Mouse (Mus musculus) granulocyte monocyte progenitor cell, adult 5-6 weeks (primary cell): Measurements from ENCODE around the gene Smdt1. TPM values are rescaled to one million over a fixed set of nuclear protein-coding genes. Genes with fewer than 3 reads are reported as not detected.

Experiments used
- ATAC-seq: replicated peaks from 2 replicates; pipeline ENCODE4 v1.8.0; 2016; ENCODE audit warnings: mild to moderate bottlenecking, moderate TSS enrichment, inconsistent platforms; ENCODE audit not compliant: poor library complexity, severe bottlenecking
- total RNA-seq, 2 experiments: library from RNA; stranded (forward) in 1 of 2; stranded (reverse) in 1 of 2; fragments of 200-712, 200-1000 nt in 1 of 2; fragments of >200 nt in 1 of 2; fragmentation: Nextera tagmentation in 1 of 2; gene quantifications; 2 replicates each; pipeline ENCODE4 v1.2.3; 2014 to 2017

The Smdt1 gene
- total RNA-seq, 2 experiments from 2014 or later, result 84.4 to 201 TPM

GRCm38 (mm10) chr15:82341675-82342542 is 3.1 kb downstream of the Smdt1 start:
- ATAC-seq, result peak; percentile 4; the same call in 1 of the 2 replicates

DNA sequence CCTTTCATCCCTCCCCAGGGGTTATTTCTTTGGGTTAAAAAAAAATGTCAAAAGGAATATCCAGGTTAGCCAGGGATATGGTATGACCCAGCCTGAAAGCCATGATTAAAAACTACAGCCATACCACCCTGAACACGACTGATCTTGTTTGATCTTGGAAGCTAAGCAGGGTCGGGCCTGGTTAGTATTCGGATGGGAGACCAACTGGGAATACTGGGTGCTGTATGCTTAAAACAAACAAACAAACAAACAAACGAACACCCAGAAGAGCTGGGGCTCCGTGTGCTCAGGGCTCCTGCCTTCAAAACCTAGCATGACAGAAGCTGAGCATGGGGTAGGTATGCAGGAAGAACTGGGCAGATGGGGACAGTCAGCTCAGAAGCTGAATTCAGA is 3.8 kb downstream of the Smdt1 start:
- ATAC-seq, result no peak

DNA sequence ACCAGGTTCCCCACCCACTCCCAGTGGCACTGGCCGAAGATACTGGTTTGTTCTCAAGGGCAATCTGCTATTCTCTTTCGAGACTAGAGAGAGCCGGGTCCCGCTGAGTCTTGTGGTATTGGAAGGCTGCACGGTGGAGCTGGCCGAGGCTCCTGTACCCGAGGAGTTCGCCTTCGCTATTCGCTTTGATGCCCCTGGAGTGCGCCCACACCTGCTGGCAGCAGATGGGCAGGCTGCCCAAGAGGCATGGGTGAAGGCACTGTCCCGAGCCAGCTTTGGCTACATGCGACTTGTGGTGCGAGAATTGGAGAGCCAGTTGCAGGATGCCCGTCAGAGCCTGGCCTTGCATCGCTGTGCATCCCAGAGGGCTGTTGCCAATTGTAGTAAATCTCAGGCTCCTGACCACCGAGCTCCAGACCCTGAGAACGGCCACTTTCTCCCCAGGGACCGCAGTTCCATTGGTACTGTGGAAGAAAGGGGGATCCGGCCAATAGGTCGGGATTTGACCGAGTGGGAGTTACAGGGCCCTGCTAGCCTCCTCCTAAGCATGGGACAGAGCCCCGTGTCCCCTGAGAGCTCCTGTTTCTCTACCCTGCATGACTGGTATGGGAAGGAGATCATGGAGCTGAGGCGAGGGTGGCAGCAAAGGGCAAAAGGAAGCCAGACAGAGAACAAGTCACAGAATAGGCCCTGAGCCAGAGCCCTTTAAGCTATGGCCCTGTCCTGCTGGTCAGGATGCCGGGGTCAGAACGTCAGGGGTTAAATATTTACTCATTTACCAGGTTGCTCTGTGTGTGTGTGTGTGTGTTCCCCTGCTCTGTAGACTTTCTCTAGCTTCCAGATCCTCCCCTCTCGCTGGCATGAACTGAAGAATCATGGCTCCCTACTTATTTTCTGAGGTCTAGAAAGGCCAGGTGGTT is 4.9 kb downstream of the Smdt1 start:
- ATAC-seq, result no peak

DNA sequence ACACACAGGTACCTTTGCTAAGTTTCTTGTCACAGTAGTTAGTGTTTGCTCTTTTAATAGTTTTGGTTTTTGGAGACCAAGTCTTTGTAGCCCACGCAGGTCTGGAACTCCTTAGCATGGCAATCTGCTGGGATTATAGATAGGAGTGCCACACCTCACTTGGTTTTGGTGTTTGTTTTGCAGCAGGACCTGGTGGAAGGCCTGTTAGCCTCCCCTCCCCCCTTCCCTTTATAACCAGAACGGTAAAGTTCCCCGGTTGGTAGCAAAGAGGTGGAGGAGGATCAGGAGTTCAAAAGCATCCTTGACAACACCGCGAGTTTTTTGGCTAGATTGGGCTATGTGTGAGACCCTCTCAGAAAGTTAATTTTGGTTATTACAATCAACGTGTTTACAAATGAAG is 6.2 kb downstream of the Smdt1 start:
- no peak for ATAC-seq

GRCm38 (mm10) chr15:82345820-82346470 is 7.2 kb downstream of the Smdt1 start:
- ATAC-seq, result peak; percentile 77

- ATAC-seq, result no peak
Measured at GRCm38 (mm10) chr15:82346580-82347302, 8.0 kb downstream of the Smdt1 start.

DNA sequence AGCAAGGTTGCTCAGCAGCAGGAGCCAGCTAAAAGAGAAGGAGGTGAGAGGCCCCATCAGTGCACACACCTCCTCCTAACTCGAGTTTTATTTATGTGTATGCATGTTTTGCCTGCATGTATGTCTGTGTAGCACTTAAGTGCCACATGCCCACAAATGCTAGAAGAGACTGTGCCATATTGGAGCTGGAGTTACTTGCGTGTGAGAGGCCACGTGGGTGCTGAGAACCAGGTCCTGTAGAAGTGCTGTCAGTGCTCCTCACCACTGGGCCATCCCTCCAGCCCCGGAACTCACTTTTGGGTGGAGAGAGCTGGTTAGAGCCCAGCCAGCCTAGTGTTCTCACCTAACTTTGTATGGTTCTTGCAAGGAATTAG is 8.5 kb downstream of the Smdt1 start:
- ATAC-seq, result no peak

- ATAC-seq, result no peak
Measured at GRCm38 (mm10) chr15:82347852-82348251, 9.1 kb downstream of the Smdt1 start.

DNA sequence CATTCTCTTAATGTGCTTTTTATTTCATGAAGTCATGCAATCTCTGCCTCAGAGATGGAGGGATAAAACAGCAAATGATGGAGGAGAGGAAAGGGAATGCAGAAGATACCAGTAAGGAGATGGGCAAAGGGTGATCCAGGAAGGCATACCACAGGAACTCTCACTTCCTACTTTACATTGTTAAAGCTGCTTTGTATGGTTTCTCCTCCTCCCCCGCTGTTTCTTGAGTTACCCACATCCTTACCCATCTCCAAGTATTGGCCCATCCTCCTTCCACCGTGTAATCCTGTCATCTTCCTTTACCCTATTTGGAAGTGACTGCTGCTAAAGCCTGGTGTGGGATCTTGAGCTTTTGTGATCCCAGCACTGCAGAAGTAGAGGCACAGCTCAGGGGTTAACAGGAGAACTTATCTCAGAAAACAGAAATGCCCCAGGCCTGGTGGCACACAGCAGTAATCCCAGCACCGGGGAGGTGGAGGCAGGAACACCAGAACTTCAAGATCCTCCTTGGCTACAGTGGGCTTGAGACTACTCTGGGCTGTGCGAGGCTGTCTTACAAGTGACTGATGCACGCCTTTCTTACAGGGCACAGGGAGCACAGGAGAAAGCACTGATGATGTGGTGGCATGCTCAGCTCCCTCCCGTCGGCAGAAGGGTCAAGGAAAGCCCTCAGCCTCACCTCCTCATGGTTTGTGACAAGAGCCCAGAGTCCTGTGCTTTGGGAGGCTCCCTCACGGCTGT is 9.7 kb downstream of the Smdt1 start:
- ATAC-seq, result peak; percentile 66

GRCm38 (mm10) chr15:82348999-82349341 is 10.2 kb downstream of the Smdt1 start:
- ATAC-seq, result no peak

DNA sequence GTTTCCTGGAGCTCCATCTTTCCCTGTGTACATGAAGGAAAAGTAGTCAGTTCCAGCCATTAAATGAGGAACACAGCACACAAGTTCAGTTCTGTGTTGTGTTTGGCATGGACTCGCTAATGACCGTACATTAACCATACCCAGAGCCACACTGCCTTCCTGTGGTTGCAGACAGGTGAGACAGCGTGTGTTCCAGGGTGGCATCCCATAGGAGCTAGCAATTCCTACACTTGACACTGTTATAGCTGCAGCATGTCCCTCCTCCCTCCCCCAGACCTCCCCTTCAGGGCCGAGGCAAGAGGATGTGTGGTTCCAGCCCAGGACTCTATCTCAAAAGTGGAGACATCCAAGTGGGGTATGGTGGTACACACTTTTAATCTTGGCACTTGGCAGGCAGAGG is 11.6 kb downstream of the Smdt1 start:
- no peak for ATAC-seq

DNA sequence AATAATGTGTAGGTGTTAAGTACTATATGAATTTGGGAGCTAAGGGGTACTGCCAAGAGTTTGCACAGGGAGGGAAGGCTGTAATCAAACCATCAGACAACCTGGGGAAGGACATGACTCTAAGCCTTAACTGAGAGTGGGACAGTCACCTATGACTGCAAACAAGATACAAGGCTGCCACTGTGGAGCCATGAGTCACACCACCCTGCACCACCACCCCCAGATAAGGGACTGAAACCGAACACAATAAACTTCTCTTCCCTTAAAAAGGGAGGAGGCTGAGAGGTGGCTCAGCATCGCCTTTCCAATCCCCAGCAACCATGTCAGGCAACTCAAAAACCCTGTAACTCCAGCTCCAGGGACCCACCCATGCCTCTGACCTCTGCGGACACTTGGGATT is 12.7 kb downstream of the Smdt1 start:
- ATAC-seq, result no peak

- ATAC-seq, result no peak
Measured at GRCm38 (mm10) chr15:82353078-82353744, 14.5 kb downstream of the Smdt1 start.

DNA sequence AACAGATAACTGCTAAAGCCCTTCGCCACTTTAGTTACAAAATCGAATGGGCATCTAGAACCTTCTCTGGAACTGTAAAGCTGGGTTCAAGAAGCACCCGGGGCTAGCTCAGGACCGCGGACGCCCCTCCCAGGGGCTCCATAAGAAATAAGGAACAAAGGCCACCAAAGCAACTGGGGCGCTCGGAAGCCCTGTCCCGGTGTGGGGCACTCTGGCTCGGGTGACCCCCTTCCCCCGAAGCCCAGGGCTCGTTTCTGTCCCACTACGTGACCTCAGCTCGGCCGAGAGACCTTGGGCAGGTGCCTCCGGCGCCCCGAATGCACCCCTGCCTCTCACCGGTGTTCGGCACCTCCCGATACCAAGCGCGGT is 15.0 kb downstream of the Smdt1 start:
- peak; percentile 29 for ATAC-seq

DNA sequence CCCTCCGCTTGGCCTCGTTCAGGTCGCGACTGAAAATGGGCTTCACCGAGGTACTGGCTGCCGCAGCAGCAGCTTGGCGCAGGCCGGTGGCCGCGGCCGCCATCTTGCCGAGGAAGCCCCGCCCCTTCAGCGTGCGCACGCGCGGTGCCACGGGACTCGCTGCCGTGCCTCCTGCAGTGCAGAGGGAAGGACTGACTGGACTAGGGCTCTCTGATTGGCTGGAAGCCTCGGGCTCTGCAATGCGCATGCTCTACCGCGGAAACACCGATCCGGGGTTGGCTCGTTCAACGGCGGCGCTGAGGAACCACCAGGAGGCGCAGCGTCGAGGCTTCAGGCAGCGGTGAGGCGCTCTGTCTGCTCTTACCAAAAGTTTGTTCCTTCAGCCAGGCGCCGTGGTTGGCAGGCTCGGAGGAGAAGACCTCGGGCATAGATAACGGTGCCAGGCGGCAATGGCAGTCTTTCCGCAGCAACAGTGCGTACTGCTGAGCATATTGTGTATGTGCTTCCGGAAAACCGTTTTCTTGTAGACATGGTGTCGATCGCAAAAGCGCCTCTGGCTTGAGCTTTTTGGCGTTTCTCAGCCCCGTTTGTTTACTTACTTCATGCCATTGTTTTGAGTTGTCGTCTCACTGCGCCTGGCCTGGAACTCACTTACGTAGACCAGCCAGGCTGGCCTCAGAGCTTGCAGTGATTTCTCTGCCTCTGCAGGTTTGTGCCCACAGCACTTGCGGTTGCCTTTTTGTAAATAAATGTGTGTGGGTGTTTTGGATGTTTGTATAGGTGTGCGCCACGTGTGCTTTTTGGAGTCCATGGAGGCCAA is 15.6 kb downstream of the Smdt1 start, which contains the start of gene Ndufa6:
Gene Ndufa6 (minus strand): TSS at position 197 of the 820 bp plus-strand sequence.
- peak; percentile 94 for ATAC-seq

DNA sequence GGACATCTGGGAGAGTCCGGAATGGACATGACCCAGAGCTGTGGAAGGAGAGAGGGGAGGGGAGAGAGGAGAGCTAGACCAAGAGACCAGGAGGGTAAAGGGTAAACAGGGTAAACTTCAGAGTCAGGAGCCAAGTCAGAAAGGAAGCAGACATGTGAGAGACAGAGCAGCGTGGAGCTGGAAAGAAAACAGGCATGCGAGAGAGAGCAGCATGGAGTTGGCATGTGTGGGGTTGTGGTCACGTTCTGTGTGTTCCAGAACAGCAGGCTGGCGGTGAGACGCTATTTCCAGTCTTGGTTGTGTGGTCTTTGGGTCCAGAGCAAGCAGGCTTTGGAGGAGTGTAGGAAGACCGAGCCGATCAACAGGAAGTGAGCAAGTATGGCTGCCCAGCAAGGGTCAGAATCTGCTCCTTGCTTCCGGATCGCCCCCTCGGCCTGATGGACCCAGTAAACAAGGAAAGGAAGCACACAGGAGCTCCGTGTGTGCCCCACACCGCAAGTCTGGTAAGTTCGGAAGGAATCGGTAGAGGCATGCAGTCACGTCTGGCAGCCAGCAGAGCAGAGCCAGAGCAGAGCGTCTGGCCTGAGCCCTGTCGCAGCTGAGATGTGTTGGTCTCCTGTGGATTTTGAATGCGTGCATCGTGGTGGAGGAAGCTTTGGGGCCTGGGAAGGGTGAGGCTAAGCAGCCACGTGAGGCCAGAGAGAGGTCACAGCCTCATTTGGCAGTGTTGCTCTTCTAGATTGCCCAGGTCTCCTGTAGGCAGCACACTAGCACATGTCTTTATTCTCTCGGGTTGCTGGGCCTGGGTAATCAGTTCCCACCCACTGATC is 19.9 kb downstream of the Smdt1 start:
- no peak for ATAC-seq

- ATAC-seq, result peak; percentile 94
Measured at GRCm38 (mm10) chr15:82361459-82362018, 22.8 kb downstream of the Smdt1 start.
